Mouse (Mus musculus) stomach, postnatal 0 days (tissue): ENCODE measurements around the gene 4930524N10Rik.

ENCODE experiments used
- CTCF ChIP-seq: IDR thresholded peaks from 2 replicates; pipeline ENCODE4 v1.5.1; 2016; ENCODE audit warnings: antibody characterized with exemption, low read depth, mild to moderate bottlenecking, moderate library complexity
- EP300 ChIP-seq: optimal IDR thresholded peaks from 2 replicates; pipeline ENCODE3; 2016; ENCODE audit warnings: antibody characterized with exemption

GRCm38 (mm10) chrX:154349302-154350041 is 6.3 kb upstream of the 4930524N10Rik start:
- TF ChIP-seq EP300 (no peak), CTCF (no peak)
